8 mouse cellular contexts compared by ENCODE assay signal in the genomic region with DNA sequence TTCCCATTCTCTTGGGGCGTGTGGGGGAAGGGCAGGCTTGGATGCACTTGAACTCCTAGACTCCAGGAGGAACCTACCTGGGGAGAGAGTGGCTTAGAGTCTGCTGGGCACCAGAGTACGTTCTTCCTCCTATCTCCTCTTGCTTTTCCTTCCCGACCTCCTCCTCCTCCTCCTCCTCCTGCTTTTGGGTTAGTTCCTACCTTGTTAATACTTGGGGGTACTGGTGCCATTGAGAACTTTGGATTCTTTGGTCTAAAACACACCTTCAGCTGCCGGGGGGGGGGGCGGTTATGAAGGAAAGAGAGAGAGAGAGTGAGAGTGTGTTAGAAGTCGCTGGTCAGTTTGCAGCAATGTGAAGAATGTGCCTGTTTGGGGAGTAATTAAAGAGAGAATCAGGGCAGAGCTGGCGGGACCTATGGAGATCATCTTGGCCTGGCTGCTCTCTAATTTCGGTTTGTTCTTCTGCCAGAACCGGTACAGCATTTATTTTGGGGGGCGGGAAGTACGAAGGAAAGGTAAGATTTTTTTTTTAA.
A peak's percentile ranks its signal among the peaks of the same experiment; 100 is the strongest.
DNase-seq lines count a peak whose midpoint lies in the region; ATAC-seq and TF ChIP-seq lines count a peak whose summit lies in the region.

No protein-coding gene starts in this region.

- H3K27ac ChIP-seq in thymus, adult 2 months (ENCODE audit: control insufficient read depth, insufficient read depth, low read length) = no peak overlapping the region
- H3K27ac ChIP-seq in forebrain, embryonic 12.5 days = peak overlapping the region; percentile 94
- no peak overlapping the region for H3K27ac ChIP-seq in liver, embryonic 12.5 days
- H3K27ac ChIP-seq in stomach, postnatal 0 days (replicated peaks) = peak overlapping the region; percentile 96

- WGBS in thymus, adult 2 months = 48% methylated on average over 11 of the region's 11 CpGs
- 6% methylated on average over 11 of the region's 11 CpGs for WGBS in forebrain, embryonic 12.5 days
- 16% methylated on average over 10 of the region's 11 CpGs for WGBS in liver, embryonic 12.5 days (ENCODE audit: insufficient replicate concordance)
- 16% methylated on average over 10 of the region's 11 CpGs for WGBS in stomach, postnatal 0 days

- no peak for TF ChIP-seq POLR2A in thymus, adult 2 months (IDR thresholded peaks at IDR 0.05; ENCODE audit: control insufficient read depth, extremely low read depth, insufficient read depth, low read length, poor library complexity)

- H3K4me1 ChIP-seq in thymus, adult 2 months (replicated peaks; ENCODE audit: control insufficient read depth, insufficient read depth, low read length) = peaks cover 4% of the 10 kb centered on the region
- peaks cover 91% of the 10 kb centered on the region for H3K4me1 ChIP-seq in forebrain, embryonic 12.5 days
- peaks cover 77% of the 10 kb centered on the region for H3K4me1 ChIP-seq in liver, embryonic 12.5 days
- H3K4me1 ChIP-seq in stomach, postnatal 0 days (replicated peaks; ENCODE audit: control insufficient read depth, insufficient read depth) = peaks cover 14% of the 10 kb centered on the region

- H3K27me3 ChIP-seq in thymus, adult 2 months (ENCODE audit: control insufficient read depth, insufficient read depth, low read length) = peaks cover 8% of the 10 kb centered on the region; the same call in 1 of the 2 replicates
- peaks cover 65% of the 10 kb centered on the region for H3K27me3 ChIP-seq in forebrain, embryonic 12.5 days
- peaks cover 90% of the 10 kb centered on the region for H3K27me3 ChIP-seq in liver, embryonic 12.5 days (replicated peaks)
- H3K27me3 ChIP-seq in stomach, postnatal 0 days (ENCODE audit: control insufficient read depth, insufficient read depth, low read length) = no peaks in the 10 kb centered on the region

- no peak for ATAC-seq in forebrain, embryonic 12.5 days (ENCODE audit: low FRiP score)
- 0 out of 2 replicates have a peak, but pooled peaks have one; percentile 10 for ATAC-seq in liver, embryonic 12.5 days
- no peak for ATAC-seq in stomach, postnatal 0 days (ENCODE audit: low FRiP score, low TSS enrichment)

- no peaks in the 10 kb centered on the region for H3K36me3 ChIP-seq in thymus, adult 2 months (ENCODE audit: control insufficient read depth, insufficient read depth, low read length)
- no peaks in the 10 kb centered on the region for H3K36me3 ChIP-seq in forebrain, embryonic 12.5 days (replicated peaks)
- no peaks in the 10 kb centered on the region for H3K36me3 ChIP-seq in liver, embryonic 12.5 days
- H3K36me3 ChIP-seq in stomach, postnatal 0 days (ENCODE audit: control insufficient read depth, insufficient read depth, low read length) = no peaks in the 10 kb centered on the region

- H3K9ac ChIP-seq in forebrain, embryonic 12.5 days = peak overlapping the region; percentile 85
- H3K9ac ChIP-seq in liver, embryonic 12.5 days = peak overlapping the region; percentile 66; the same call in 1 of the 2 replicates
- H3K9ac ChIP-seq in stomach, postnatal 0 days (ENCODE audit: low read length) = peak overlapping the region; percentile 90

- H3K4me3 ChIP-seq in thymus, adult 2 months (ENCODE audit: control insufficient read depth, insufficient read depth, low read length) = peak overlapping the region; percentile 43; the same call in 1 of the 2 replicates
- H3K4me3 ChIP-seq in forebrain, embryonic 12.5 days (replicated peaks) = peak overlapping the region; percentile 71
- H3K4me3 ChIP-seq in liver, embryonic 12.5 days = peak overlapping the region; percentile 62
- H3K4me3 ChIP-seq in stomach, postnatal 0 days (ENCODE audit: low read depth, low read length) = peak overlapping the region; percentile 81

- TF ChIP-seq CTCF in thymus, adult 2 months (IDR thresholded peaks at IDR 0.05; ENCODE audit: borderline replicate concordance, control insufficient read depth, extremely low read depth, insufficient read depth, low read length, poor library complexity) = no peak
- TF ChIP-seq CTCF in stomach, postnatal 0 days (IDR thresholded peaks at IDR 0.05; ENCODE audit: low read depth) = no peak

- no peak for TF ChIP-seq EP300 in stomach, postnatal 0 days (optimal IDR thresholded peaks at IDR 0.05)

- no peaks in the 10 kb centered on the region for H3K9me3 ChIP-seq in forebrain, embryonic 12.5 days
- H3K9me3 ChIP-seq in liver, embryonic 12.5 days (replicated peaks) = no peaks in the 10 kb centered on the region
- no peaks in the 10 kb centered on the region for H3K9me3 ChIP-seq in stomach, postnatal 0 days (ENCODE audit: control insufficient read depth, low read length)

- H3K4me2 ChIP-seq in forebrain, embryonic 12.5 days = peak overlapping the region; percentile 96
- H3K4me2 ChIP-seq in liver, embryonic 12.5 days = peak overlapping the region; percentile 78
- peak overlapping the region; percentile 98 for H3K4me2 ChIP-seq in stomach, postnatal 0 days (replicated peaks; ENCODE audit: low read depth)

- no peak for DNase-seq in thymus, adult 2 months
- no peak for DNase-seq in thymus, postnatal 4 days
- DNase-seq in stomach, postnatal 0 days (ENCODE audit: low spot score) = no peak
- DNase-seq in adrenal gland, postnatal 36 days = no peak
- no peak for DNase-seq in frontal cortex, postnatal 36 days (ENCODE audit: low spot score in 2 of 2)
- no peak for DNase-seq in embryo, embryonic 10 days (ENCODE audit: low spot score)

Comparison
In these comparisons a context has a peak if more than half of its experiments do, and no peak if none do; other contexts are left out.
1. H3K27ac ChIP-seq: peak in forebrain, embryonic 12.5 days (single experiment) and stomach, postnatal 0 days (single experiment); none in thymus, adult 2 months (single experiment) and liver, embryonic 12.5 days (single experiment).
2. Peak in every context shown above with its lines, with median percentiles within 50 percentile points of each other: H3K4me3 ChIP-seq, H3K4me2 ChIP-seq and H3K9ac ChIP-seq.